Mouse (Mus musculus): ENCODE measurements around the gene Dlx5. TPM values are rescaled to one million over a fixed set of nuclear protein-coding genes. Genes with fewer than 3 reads are reported as not detected.
A peak's percentile ranks its signal among the peaks of the same experiment; 100 is the strongest.

The Dlx5 gene
- polyA plus RNA-seq (2011; ENCODE audit: insufficient read length, low read depth, missing spikeins) = 0.62 and 1.2 TPM in 2 replicates

- Histone ChIP-seq H3K4me3 (ENCODE audit: insufficient read depth, low read length) (peak within 1 kb of the TSS; percentile 46), H3K27ac (ENCODE audit: insufficient read depth, low read length) (no peak within 1 kb of the TSS), H3K4me1 (ENCODE audit: control insufficient read depth, insufficient read depth, low read length) (no peaks in the 10 kb centered on the region; the same call in 1 of the 2 replicates)
- no peak for TF ChIP-seq POLR2A (IDR thresholded peaks at IDR 0.05; ENCODE audit: low read depth, low read length)
- no peak for TF ChIP-seq CTCF (IDR thresholded peaks at IDR 0.05; ENCODE audit: borderline replicate concordance, insufficient read depth, low read length)
Observed at GRCm38 (mm10) chr6:6881638-6882190, at the start of gene Dlx5. Dlx5 (minus strand) TSS chr6:6882085.

- H3K4me3 ChIP-seq (ENCODE audit: insufficient read depth, low read length) = no peak overlapping the region
- no peak overlapping the region for H3K27ac ChIP-seq (ENCODE audit: insufficient read depth, low read length)
- no peaks in the 10 kb centered on the region for H3K4me1 ChIP-seq (ENCODE audit: control insufficient read depth, insufficient read depth, low read length)
- TF ChIP-seq POLR2A (IDR thresholded peaks at IDR 0.05; ENCODE audit: low read depth, low read length) = no peak
- TF ChIP-seq CTCF (IDR thresholded peaks at IDR 0.05; ENCODE audit: borderline replicate concordance, insufficient read depth, low read length) = no peak
Observed at GRCm38 (mm10) chr6:6931507-6931906, 49.6 kb upstream of the Dlx5 start.

- H3K4me3 ChIP-seq (ENCODE audit: insufficient read depth, low read length) = no peak overlapping the region
- TF ChIP-seq CTCF (IDR thresholded peaks at IDR 0.05; ENCODE audit: borderline replicate concordance, insufficient read depth, low read length) = no peak
- TF ChIP-seq POLR2A (IDR thresholded peaks at IDR 0.05; ENCODE audit: low read depth, low read length) = no peak
- H3K27ac ChIP-seq (ENCODE audit: insufficient read depth, low read length) = no peak overlapping the region
- H3K4me1 ChIP-seq (ENCODE audit: control insufficient read depth, insufficient read depth, low read length) = no peaks in the 10 kb centered on the region
Observed at GRCm38 (mm10) chr6:6930831-6931230, 48.9 kb upstream of the Dlx5 start.

DNA sequence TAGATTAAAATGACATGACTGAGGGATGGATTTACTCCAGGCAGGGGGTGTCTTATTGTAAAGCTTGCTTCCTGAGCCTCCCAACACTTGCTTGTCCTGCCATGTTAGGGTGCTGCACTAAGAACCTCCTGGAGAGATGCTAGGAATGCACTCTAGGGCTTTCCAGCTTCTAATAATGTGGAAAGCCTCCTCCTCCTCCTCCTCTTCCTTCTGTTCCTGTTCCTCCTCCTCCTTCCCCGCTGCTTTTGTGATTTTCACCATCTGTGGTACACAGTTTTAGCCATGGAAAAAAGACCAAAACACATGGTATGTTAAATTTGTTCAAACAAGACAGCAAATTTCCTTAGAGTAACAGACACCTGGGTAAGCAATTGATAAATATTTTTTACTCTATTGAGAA is 43.4 kb upstream of the Dlx5 start:
- no peak overlapping the region for H3K4me3 ChIP-seq (ENCODE audit: insufficient read depth, low read length)
- TF ChIP-seq CTCF (IDR thresholded peaks at IDR 0.05; ENCODE audit: borderline replicate concordance, insufficient read depth, low read length) (no peak), POLR2A (IDR thresholded peaks at IDR 0.05; ENCODE audit: low read depth, low read length) (no peak)
- H3K4me1 ChIP-seq (ENCODE audit: control insufficient read depth, insufficient read depth, low read length) = no peaks in the 10 kb centered on the region
- H3K27ac ChIP-seq (ENCODE audit: insufficient read depth, low read length) = no peak overlapping the region

DNA sequence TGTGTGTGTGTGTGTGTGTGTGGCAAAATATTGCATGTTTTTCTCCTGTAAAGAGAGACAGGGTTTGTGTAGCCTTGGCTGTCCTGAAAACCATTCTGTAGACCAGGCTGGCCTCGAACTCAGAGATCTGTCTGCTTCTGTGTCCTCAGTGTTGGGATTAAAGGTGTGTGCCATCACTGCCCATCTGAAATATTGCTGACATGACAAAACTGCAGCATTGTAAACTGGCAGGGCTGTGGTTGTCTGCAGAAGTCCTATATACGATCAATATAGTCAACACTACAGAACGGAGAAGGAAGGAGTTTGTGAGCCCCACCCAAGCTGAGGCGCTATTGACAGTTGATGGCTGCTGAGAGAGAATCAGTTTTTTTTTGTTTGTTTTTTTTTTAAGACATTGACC is 35.4 kb upstream of the Dlx5 start:
- no peak overlapping the region for H3K4me3 ChIP-seq (ENCODE audit: insufficient read depth, low read length)
- TF ChIP-seq CTCF (IDR thresholded peaks at IDR 0.05; ENCODE audit: borderline replicate concordance, insufficient read depth, low read length) (no peak), POLR2A (IDR thresholded peaks at IDR 0.05; ENCODE audit: low read depth, low read length) (no peak)
- H3K4me1 ChIP-seq (ENCODE audit: control insufficient read depth, insufficient read depth, low read length) = no peaks in the 10 kb centered on the region
- H3K27ac ChIP-seq (ENCODE audit: insufficient read depth, low read length) = no peak overlapping the region

GRCm38 (mm10) chr6:6915526-6915915 is 33.6 kb upstream of the Dlx5 start:
- Histone ChIP-seq H3K27ac (ENCODE audit: insufficient read depth, low read length) (no peak overlapping the region), H3K4me1 (ENCODE audit: control insufficient read depth, insufficient read depth, low read length) (no peaks in the 10 kb centered on the region), H3K4me3 (ENCODE audit: insufficient read depth, low read length) (no peak overlapping the region)
- TF ChIP-seq CTCF (IDR thresholded peaks at IDR 0.05; ENCODE audit: borderline replicate concordance, insufficient read depth, low read length) (no peak), POLR2A (IDR thresholded peaks at IDR 0.05; ENCODE audit: low read depth, low read length) (no peak)

GRCm38 (mm10) chr6:6914849-6915525 is 33.1 kb upstream of the Dlx5 start:
- Histone ChIP-seq H3K4me3 (ENCODE audit: insufficient read depth, low read length) (no peak overlapping the region), H3K4me1 (ENCODE audit: control insufficient read depth, insufficient read depth, low read length) (no peaks in the 10 kb centered on the region), H3K27ac (ENCODE audit: insufficient read depth, low read length) (no peak overlapping the region)
- TF ChIP-seq POLR2A (IDR thresholded peaks at IDR 0.05; ENCODE audit: low read depth, low read length) (no peak), CTCF (IDR thresholded peaks at IDR 0.05; ENCODE audit: borderline replicate concordance, insufficient read depth, low read length) (no peak)

GRCm38 (mm10) chr6:6914304-6914703 is 32.4 kb upstream of the Dlx5 start:
- Histone ChIP-seq H3K4me3 (ENCODE audit: insufficient read depth, low read length) (no peak overlapping the region), H3K4me1 (ENCODE audit: control insufficient read depth, insufficient read depth, low read length) (no peaks in the 10 kb centered on the region), H3K27ac (ENCODE audit: insufficient read depth, low read length) (no peak overlapping the region)
- no peak for TF ChIP-seq CTCF (IDR thresholded peaks at IDR 0.05; ENCODE audit: borderline replicate concordance, insufficient read depth, low read length)
- TF ChIP-seq POLR2A (IDR thresholded peaks at IDR 0.05; ENCODE audit: low read depth, low read length) = no peak

DNA sequence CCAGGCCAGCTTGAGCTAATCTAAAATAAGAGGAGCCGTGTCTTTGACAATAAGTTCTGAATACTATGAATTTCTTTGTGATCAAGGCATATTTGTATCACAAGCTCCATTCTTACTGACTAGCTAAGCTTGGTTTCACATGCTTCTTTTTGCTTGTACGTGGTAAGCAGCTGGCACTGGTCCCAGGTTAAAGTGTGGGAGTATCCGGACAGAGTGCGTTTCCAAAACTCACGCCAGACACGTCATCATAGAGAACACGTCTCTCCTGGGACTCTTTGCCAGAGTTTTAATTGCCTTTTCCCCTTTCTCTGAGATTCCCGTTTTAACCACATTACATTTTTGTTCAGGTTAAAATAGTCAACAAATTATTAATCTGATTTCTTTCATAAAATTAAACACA is 27.7 kb upstream of the Dlx5 start:
- Histone ChIP-seq H3K4me3 (ENCODE audit: insufficient read depth, low read length) (no peak overlapping the region), H3K4me1 (ENCODE audit: control insufficient read depth, insufficient read depth, low read length) (peaks cover 5% of the 10 kb centered on the region; the same call in 1 of the 2 replicates), H3K27ac (ENCODE audit: insufficient read depth, low read length) (no peak overlapping the region)
- TF ChIP-seq CTCF (IDR thresholded peaks at IDR 0.05; ENCODE audit: borderline replicate concordance, insufficient read depth, low read length) = no peak
- TF ChIP-seq POLR2A (IDR thresholded peaks at IDR 0.05; ENCODE audit: low read depth, low read length) = no peak

DNA sequence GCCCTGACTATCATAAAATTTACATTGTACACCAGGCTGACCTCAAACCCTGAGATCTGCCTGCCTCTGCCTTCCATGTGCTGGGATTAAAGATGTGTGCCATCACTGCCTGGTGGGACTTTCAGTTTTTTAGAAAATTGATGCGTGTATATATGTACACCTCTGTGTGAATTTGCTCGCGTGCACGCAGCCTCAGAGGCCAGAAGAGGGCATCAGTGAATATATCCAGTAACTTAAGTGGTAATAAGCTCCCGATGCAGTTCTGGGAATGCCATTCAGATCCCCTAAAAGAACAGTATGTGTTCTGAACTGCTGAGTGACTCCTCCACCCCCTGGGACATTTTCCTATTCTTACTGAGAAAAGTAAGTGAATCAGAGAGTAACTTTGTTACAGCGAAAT is 8.2 kb upstream of the Dlx5 start:
- no peak overlapping the region for H3K27ac ChIP-seq (ENCODE audit: insufficient read depth, low read length)
- no peaks in the 10 kb centered on the region for H3K4me1 ChIP-seq (ENCODE audit: control insufficient read depth, insufficient read depth, low read length)
- H3K4me3 ChIP-seq (ENCODE audit: insufficient read depth, low read length) = no peak overlapping the region
- TF ChIP-seq POLR2A (IDR thresholded peaks at IDR 0.05; ENCODE audit: low read depth, low read length) (no peak), CTCF (IDR thresholded peaks at IDR 0.05; ENCODE audit: borderline replicate concordance, insufficient read depth, low read length) (peak; percentile 19; the same call in 1 of the 2 replicates)

All from embryonic fibroblast, embryonic 13.5 days (primary cell).